Mouse (Mus musculus) neural tube, embryonic 11.5 days (tissue): ENCODE data around the gene Neurl1b. TPM values are rescaled to one million over a fixed set of nuclear protein-coding genes. Genes with fewer than 3 reads are reported as not detected.

Source experiments
- ATAC-seq: fragments of 200-750 bp; cut with Nextera tagmentation; 2 replicates; pipeline ENCODE4 v1.8.0; 2017; ENCODE audit warnings: moderate number of reproducible peaks, mild to moderate bottlenecking, moderate TSS enrichment, moderate library complexity; ENCODE audit not compliant: insufficient read depth, low FRiP score, low TSS enrichment
- DNase-seq: peaks from one replicate; pipeline ENCODE4 v3.0.0-alpha.2; 2015; ENCODE audit warnings: low spot score
- H3K27ac ChIP-seq: fragments of 300-500 bp; sonication (generic); 2 replicates; pipeline ENCODE4 v1.5.1; 2014; ENCODE audit warnings: low read depth, mild to moderate bottlenecking, low read length
- H3K27me3 ChIP-seq: fragments of 300-500 bp; sonication (generic); 2 replicates; pipeline ENCODE4 v1.6.1; 2014; ENCODE audit warnings: mild to moderate bottlenecking, low read length, mixed read lengths; ENCODE audit not compliant: control insufficient read depth, insufficient read depth
- H3K36me3 ChIP-seq: fragments of 300-500 bp; sonication (generic); 2 replicates; pipeline ENCODE4 v1.6.1; 2014; ENCODE audit warnings: mild to moderate bottlenecking, low read length, moderate library complexity, mixed read lengths; ENCODE audit not compliant: control insufficient read depth, insufficient read depth
- H3K4me1 ChIP-seq: fragments of 300-500 bp; sonication (generic); 2 replicates; pipeline ENCODE4 v1.6.1; 2014; ENCODE audit warnings: low read length, mixed read lengths; ENCODE audit not compliant: control insufficient read depth, insufficient read depth
- H3K4me2 ChIP-seq: fragments of 300-500 bp; sonication (generic); 2 replicates; pipeline ENCODE4 v1.6.1; 2014; ENCODE audit warnings: low read depth, mild to moderate bottlenecking, moderate library complexity
- H3K4me3 ChIP-seq: fragments of 300-500 bp; sonication (generic); 2 replicates; pipeline ENCODE4 v1.5.1; 2014; ENCODE audit warnings: low read depth, low read length
- H3K9ac ChIP-seq: fragments of 300-500 bp; sonication (generic); 2 replicates; pipeline ENCODE4 v1.6.1; 2014; ENCODE audit warnings: mild to moderate bottlenecking, low read length
- H3K9me3 ChIP-seq: fragments of 300-500 bp; sonication (generic); 2 replicates; pipeline ENCODE4 v1.6.1; 2016; ENCODE audit warnings: low read length; ENCODE audit not compliant: control insufficient read depth
- WGBS: fragments of 180-500 bp; shearing (Covaris S2); extraction: QIAGEN DNeasy Blood & Tissue Kit; methylation state at CpG from one replicate; pipeline ENCODE4 v1.1.7; 2014; 5-methylcytosine and 5-hydroxymethylcytosine counted together
- polyA plus RNA-seq: library from polyadenylated mRNA; unstranded; fragments of >200 nt; fragmentation: Nextera tagmentation; extraction: Ambion mirVana; gene quantifications from 2 replicates; pipeline ENCODE4 v1.2.1, GENCODE M21; 2014

Neurl1b gene
- polyA plus RNA-seq, 1 experiment from 2014 or later, result 0.32 TPM

DNA sequence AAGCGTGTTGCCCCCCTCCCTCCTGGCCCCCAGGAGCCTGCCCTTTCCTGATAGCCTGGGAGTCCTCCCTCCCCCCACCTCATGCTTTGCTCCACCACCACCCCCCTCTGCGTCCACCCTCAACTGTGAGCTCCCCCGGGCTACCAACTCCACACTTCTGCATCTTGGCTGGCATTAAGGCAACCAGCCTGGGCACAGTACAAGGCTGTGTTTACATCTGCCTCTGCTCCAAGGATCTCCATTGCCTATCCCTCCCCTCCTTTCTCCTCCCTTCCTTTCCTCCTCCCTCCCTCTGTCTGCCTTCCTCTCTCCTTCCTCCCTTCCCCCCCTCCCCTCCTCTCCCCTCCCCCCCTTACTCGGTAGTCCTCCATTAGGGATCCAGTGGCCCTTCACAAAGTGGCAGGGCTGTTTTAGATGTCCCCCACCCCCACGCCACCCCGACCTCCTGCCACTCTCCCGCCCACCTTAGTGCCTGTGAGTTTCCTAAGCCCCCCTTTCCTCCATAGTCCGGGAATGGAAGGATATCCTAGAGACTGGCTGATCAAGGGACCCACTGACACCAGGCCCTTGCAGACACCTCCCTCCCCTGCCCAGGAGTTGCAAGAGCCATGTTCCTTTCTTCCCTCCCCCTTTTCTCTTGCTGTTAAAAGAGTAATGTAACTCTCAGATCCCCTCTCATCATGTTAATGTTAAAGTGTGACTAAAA, 34.2 kb upstream of the Neurl1b start:
- no peak overlapping the region for H3K4me2 ChIP-seq
- DNase-seq, result no peak
- H3K27me3 ChIP-seq, result no peaks in the 10 kb centered on the region
- WGBS, result 50% methylated on average over 8 of the region's 8 CpGs
- H3K27ac ChIP-seq, result no peak overlapping the region
- no peaks in the 10 kb centered on the region for H3K36me3 ChIP-seq
- no peak for ATAC-seq
- no peak overlapping the region for H3K4me3 ChIP-seq
- H3K4me1 ChIP-seq, result 0 out of 2 replicates have a peak, but pooled peaks cover 2% of the 10 kb centered on the region
- H3K9me3 ChIP-seq, result no peaks in the 10 kb centered on the region
- H3K9ac ChIP-seq, result no peak overlapping the region

DNA sequence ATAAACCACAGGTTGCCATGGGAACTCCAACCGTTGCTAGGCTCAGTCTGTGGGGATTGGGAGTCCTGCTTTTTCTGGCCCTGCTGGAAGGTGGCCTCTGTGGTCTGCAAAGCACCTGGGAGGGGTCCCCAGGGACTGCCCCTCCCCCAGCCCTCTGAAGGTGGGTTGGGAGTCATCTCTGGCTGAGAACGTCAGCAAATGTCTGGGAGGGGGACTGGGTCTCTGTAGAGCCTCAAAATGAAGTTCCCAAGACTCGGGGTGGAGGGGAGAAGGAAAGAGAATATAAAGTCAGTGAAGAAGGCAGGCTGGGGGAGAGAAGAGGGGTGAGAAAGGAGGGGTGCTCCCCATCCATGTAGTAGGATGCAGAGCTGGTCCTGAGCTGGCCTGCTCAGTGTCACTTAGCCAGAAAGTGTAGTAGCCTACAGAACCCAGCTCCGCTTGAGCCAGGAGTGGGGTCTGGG, 33.6 kb upstream of the Neurl1b start:
- Histone ChIP-seq H3K36me3 (no peaks in the 10 kb centered on the region), H3K9me3 (no peaks in the 10 kb centered on the region), H3K9ac (no peak overlapping the region), H3K4me3 (no peak overlapping the region), H3K4me2 (no peak overlapping the region), H3K27me3 (no peaks in the 10 kb centered on the region), H3K4me1 (0 out of 2 replicates have a peak, but pooled peaks cover 2% of the 10 kb centered on the region), H3K27ac (no peak overlapping the region)
- ATAC-seq (no peak), DNase-seq (no peak)
- 49% methylated on average over 4 of the region's 4 CpGs for WGBS

DNA sequence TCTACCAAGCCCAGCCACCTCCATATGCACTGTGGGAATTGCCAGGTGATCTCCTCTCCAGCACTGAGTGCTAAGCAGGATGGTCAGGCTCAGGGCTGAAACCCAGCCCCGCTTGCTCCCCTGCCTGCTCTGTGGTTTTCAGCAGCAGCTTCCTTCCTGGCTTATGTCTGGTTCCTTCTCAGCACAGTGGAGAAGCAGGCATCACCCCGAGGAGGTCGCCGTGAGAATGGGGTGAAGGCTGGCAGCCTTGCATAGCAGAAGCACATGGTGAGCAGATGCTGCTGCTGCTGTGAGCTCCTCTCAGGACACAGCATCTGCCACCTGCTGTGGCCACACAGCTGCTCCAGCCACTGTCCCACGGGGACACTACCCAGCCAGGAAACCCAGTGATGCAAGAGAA, 33.0 kb upstream of the Neurl1b start:
- H3K9me3 ChIP-seq, result no peaks in the 10 kb centered on the region
- no peak overlapping the region for H3K4me3 ChIP-seq
- H3K27ac ChIP-seq, result no peak overlapping the region
- H3K4me1 ChIP-seq, result 0 out of 2 replicates have a peak, but pooled peaks cover 2% of the 10 kb centered on the region
- WGBS, result 56% methylated on average over 5 of the region's 5 CpGs
- H3K36me3 ChIP-seq, result no peaks in the 10 kb centered on the region
- no peaks in the 10 kb centered on the region for H3K27me3 ChIP-seq
- H3K9ac ChIP-seq, result no peak overlapping the region
- no peak overlapping the region for H3K4me2 ChIP-seq
- ATAC-seq, result no peak
- no peak for DNase-seq

DNA sequence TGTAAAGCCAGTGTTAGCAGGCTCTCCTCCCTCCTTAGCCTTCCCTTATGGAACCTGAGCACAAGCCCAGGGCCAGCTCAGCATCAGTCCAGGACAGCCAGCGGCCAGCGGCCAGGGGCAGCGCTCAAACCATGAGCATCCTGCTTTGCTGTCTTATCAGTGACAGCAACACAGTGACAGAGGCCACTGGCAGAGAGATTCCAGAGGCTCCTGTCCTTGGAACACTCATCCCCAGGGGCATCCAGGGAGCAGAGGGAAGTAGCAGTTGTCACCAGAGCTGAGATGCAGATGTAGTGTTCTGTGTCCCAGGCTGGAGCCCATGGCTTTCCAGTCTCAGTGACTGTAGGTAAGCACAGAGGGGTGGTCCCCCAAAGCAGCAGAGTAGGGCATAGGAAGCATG, 32.5 kb upstream of the Neurl1b start:
- 80% methylated on average over 3 of the region's 3 CpGs for WGBS
- Histone ChIP-seq H3K4me3 (no peak overlapping the region), H3K27me3 (no peaks in the 10 kb centered on the region), H3K36me3 (no peaks in the 10 kb centered on the region), H3K9ac (no peak overlapping the region), H3K4me2 (no peak overlapping the region), H3K4me1 (0 out of 2 replicates have a peak, but pooled peaks cover 2% of the 10 kb centered on the region), H3K27ac (no peak overlapping the region), H3K9me3 (no peaks in the 10 kb centered on the region)
- no peak for ATAC-seq
- DNase-seq, result no peak

DNA sequence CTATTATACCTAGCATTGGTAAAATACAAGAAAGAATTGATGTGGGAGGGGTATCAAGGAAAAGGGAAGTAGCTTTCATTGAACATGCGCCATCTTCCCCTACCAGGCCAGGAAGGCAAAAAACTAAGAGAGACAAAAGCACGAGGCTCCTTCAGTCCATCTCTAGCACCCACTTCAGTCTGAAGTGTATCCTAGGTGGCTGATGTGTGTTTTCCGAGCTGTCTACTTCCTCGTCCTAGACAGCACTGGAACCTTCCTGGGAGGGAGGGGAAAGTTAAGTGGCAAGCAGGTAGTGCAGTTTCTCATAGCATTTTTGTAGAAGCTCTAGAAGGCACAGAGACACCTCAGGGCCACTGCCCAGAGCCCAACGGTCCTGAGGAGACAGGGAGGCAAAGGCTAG, 31.9 kb upstream of the Neurl1b start:
- Histone ChIP-seq H3K36me3 (no peaks in the 10 kb centered on the region), H3K27ac (no peak overlapping the region), H3K9ac (no peak overlapping the region), H3K4me2 (no peak overlapping the region), H3K9me3 (no peaks in the 10 kb centered on the region), H3K27me3 (no peaks in the 10 kb centered on the region), H3K4me1 (0 out of 2 replicates have a peak, but pooled peaks cover 2% of the 10 kb centered on the region), H3K4me3 (no peak overlapping the region)
- WGBS, result 82% methylated on average over 5 of the region's 5 CpGs
- DNase-seq (no peak), ATAC-seq (no peak)

DNA sequence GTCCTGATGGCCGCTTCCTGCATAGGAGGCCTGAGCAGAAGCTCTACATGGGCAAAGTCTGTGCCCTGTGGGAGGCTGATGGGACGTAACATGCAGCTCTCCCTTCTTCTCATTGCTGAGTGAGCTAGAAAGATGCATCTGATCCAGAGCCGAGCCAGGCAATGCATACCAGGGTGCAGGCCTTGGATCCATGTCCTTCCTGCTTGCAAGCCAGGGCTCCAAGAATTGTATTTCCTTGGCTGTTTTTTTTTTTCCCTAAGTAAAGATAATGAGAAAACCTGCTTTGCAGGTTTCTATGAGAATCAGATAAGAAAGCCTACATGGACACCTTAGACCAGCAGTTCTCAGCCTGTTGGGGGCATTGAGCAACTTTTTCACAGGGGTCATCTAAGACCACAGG, 30.5 kb upstream of the Neurl1b start:
- Histone ChIP-seq H3K4me2 (no peak overlapping the region), H3K27ac (no peak overlapping the region), H3K4me1 (0 out of 2 replicates have a peak, but pooled peaks cover 2% of the 10 kb centered on the region), H3K9me3 (no peaks in the 10 kb centered on the region), H3K36me3 (no peaks in the 10 kb centered on the region), H3K27me3 (no peaks in the 10 kb centered on the region), H3K9ac (no peak overlapping the region), H3K4me3 (no peak overlapping the region)
- WGBS, result 88% methylated on average over 3 of the region's 3 CpGs
- ATAC-seq, result no peak
- DNase-seq, result no peak

DNA sequence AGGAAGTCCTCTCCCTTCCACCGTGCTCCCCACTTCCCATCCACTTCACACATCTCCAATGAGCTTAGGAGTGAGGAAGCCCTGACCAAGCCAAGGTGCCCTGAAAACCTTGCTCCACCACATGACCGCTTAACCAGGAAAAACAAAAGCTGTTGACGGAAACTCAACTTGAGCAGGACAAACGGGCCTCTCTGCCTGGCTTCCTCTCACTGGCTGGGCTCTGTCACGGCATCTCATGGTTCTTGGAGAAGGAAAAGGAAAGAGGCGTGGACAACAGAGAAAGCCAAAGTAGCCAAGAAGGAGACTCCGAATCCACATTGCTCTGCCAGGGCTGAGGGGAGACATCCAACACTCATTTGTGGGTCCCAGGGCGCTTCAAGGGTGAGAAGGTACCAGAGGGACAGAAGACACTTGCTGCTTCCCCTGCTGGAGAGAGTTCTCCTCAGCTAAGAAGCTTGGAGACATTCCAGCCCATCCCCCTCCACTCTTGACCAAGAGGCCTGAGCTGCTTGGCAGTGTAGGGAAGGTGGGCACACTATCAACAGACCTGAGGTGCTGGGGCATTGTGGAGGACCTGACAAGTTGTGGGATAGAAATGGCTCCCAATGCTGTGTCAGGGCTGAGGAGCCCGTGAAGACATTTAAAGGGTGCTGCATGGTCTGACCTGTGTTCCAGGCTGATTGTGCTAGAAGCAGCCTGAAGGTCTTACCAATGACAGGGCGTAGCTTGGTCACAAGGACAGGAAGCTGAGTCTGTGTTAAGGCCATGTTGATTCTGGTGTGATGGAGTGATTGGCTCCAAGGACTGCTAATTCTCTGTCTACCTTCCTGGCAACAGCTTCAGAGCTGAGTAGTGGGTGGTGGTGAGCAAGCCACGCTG, 29.1 kb upstream of the Neurl1b start:
- Histone ChIP-seq H3K27me3 (no peaks in the 10 kb centered on the region), H3K36me3 (no peaks in the 10 kb centered on the region), H3K9me3 (no peaks in the 10 kb centered on the region), H3K27ac (no peak overlapping the region), H3K4me2 (no peak overlapping the region), H3K4me1 (0 out of 2 replicates have a peak, but pooled peaks cover 2% of the 10 kb centered on the region), H3K4me3 (no peak overlapping the region), H3K9ac (no peak overlapping the region)
- 85% methylated on average over 11 of the region's 11 CpGs for WGBS
- ATAC-seq, result no peak
- no peak for DNase-seq

DNA sequence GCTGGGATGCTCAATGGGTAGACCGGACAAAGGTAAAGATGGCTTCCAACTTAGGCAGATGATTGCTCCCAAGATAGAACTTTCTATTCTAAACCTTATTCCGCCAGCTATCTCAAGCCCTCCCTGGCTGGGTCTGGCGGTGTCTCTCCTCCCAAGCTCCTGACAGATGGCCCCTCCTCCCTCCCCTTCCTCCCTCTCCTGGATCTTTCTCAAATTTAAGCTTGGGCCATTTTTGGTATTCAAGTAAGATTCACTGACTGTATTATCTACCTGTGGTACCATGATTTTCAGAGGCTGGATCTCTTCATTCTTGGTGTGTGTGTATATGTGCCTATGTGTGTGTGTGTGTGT, 28.5 kb upstream of the Neurl1b start:
- no peak overlapping the region for H3K4me2 ChIP-seq
- H3K36me3 ChIP-seq, result no peaks in the 10 kb centered on the region
- H3K27ac ChIP-seq, result no peak overlapping the region
- no peaks in the 10 kb centered on the region for H3K27me3 ChIP-seq
- H3K9me3 ChIP-seq, result no peaks in the 10 kb centered on the region
- H3K9ac ChIP-seq, result no peak overlapping the region
- no peak overlapping the region for H3K4me3 ChIP-seq
- ATAC-seq, result no peak
- DNase-seq, result no peak
- H3K4me1 ChIP-seq, result no peaks in the 10 kb centered on the region
- 89% methylated on average over 3 of the region's 3 CpGs for WGBS
